Mouse (Mus musculus) bone marrow, adult 2 months (tissue): ENCODE results near the gene Eml3.

Experiments
- CTCF ChIP-seq: fragments of 200-500 bp; IDR thresholded peaks from 2 replicates; pipeline ENCODE4 v1.5.1; 2011; ENCODE audit warnings: low read length, control low read depth; ENCODE audit not compliant: control insufficient read depth, insufficient read depth
- POLR2A ChIP-seq: fragments of 200-500 bp; IDR thresholded peaks from 2 replicates; pipeline ENCODE4 v1.6.1; 2011; ENCODE audit warnings: low read depth, mild to moderate bottlenecking, control low read depth, low read length, borderline replicate concordance; ENCODE audit not compliant: control insufficient read depth

DNA sequence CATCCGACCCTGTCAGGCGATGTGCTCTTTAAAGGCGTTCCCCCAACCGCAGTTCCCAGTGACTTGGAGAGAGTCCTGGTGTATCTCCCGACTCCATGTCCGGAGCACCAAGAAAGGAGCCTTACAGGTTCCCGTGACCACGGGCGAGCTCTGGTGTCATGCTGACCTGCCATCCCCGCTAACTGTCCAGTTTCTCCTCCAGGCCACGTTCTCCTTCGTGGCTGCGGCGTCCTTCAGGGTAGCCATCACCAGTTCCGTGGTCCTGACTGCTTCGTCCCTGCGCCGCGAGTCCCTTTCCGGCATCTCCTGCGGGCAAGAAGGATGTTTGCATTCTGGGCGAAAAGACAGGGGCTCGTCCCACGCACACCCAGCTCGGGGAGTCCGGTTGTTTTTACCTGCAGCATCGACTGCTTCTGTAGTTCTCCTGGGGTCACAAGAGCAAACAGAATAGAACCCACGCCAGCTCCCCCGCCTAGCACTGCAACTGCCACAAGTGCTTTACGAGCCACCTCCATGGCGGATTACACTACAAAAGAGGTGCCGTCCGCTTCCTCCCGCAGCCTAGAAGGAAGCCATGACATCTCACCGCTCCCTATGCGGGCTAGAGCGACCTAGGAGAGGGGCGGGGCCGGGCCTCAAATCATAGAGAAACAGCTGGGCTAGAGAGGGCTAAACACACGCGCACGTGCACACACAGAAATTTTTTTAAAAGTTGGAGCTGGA lies 48.9 kb upstream of the Eml3 start, which contains the start of gene Uqcc3:
- no peak; the same call in 1 of the 2 replicates for TF ChIP-seq CTCF
- peak; percentile 64 for TF ChIP-seq POLR2A
